Mouse (Mus musculus): ENCODE measurements around the gene Tedc2. TPM values are rescaled to one million over a fixed set of nuclear protein-coding genes. Genes with fewer than 3 reads are reported as not detected.

Gene Tedc2
- polyA plus RNA-seq, 1 experiment from 2014 or later = 7.6 TPM

DNA sequence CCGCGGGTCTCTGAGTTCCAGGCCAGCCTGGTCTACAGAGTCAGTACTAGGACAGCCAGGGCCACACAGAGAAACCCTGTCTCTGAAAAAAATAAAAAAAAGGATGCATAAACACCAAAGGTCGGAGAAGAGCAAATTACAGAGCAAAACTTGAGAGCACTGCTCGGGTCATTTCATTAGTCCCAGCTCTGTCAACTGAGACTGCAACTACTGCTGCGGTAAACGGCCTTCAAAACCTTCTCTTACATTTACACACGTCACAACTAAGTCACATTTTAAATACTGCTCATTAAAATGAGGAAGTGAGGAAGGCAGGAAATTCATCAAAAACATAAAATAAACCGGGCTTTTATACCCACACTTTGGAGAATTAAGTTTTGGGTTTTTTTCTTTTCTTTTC lies 27.8 kb downstream of the Tedc2 start:
- 67% methylated on average over 8 of the region's 8 CpGs for WGBS
- H3K27me3 ChIP-seq (ENCODE audit: control insufficient read depth, insufficient read depth, low read length) = no peaks in the 10 kb centered on the region
- no peak overlapping the region for H3K9ac ChIP-seq (ENCODE audit: low read length)
- H3K27ac ChIP-seq (ENCODE audit: low read length) = no peak overlapping the region
- no peaks in the 10 kb centered on the region for H3K36me3 ChIP-seq (ENCODE audit: control insufficient read depth, insufficient read depth, low read length)
- no peak overlapping the region for H3K4me3 ChIP-seq (replicated peaks; ENCODE audit: low read length)
- H3K4me1 ChIP-seq (ENCODE audit: control insufficient read depth, insufficient read depth, low read length) = no peaks in the 10 kb centered on the region
- ATAC-seq (ENCODE audit: insufficient read depth, low FRiP score) = no peak
- no peak overlapping the region for H3K4me2 ChIP-seq (ENCODE audit: low read depth, low read length)
- H3K9me3 ChIP-seq (replicated peaks; ENCODE audit: control insufficient read depth, low read length) = no peaks in the 10 kb centered on the region

DNA sequence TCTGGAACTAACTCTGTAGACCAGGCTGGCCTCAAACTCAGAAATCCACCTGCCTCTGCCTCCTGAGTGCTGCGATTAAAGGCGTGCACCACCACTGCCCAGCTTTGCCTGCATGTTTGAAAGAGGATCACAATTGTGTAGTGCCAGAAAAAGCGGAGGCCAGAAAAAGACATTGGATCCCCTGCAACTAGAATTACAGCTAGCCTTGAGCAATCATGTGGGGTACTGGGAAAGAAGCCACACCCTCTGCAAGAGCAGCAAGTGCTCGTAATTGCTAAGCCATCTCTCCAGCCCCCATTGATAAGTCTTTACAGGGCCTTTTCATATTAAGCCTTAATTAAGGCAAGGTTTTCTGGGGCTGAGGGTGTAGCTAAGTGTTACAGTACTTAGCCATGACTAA lies 29.2 kb downstream of the Tedc2 start:
- Histone ChIP-seq H3K4me3 (replicated peaks; ENCODE audit: low read length) (no peak overlapping the region), H3K4me2 (ENCODE audit: low read depth, low read length) (no peak overlapping the region), H3K9me3 (replicated peaks; ENCODE audit: control insufficient read depth, low read length) (no peaks in the 10 kb centered on the region), H3K4me1 (ENCODE audit: control insufficient read depth, insufficient read depth, low read length) (no peaks in the 10 kb centered on the region), H3K27ac (ENCODE audit: low read length) (no peak overlapping the region), H3K9ac (ENCODE audit: low read length) (no peak overlapping the region), H3K36me3 (ENCODE audit: control insufficient read depth, insufficient read depth, low read length) (no peaks in the 10 kb centered on the region), H3K27me3 (ENCODE audit: control insufficient read depth, insufficient read depth, low read length) (no peaks in the 10 kb centered on the region)
- ATAC-seq (ENCODE audit: insufficient read depth, low FRiP score) = no peak
- WGBS = 82% methylated on average over 4 of the region's 4 CpGs

DNA sequence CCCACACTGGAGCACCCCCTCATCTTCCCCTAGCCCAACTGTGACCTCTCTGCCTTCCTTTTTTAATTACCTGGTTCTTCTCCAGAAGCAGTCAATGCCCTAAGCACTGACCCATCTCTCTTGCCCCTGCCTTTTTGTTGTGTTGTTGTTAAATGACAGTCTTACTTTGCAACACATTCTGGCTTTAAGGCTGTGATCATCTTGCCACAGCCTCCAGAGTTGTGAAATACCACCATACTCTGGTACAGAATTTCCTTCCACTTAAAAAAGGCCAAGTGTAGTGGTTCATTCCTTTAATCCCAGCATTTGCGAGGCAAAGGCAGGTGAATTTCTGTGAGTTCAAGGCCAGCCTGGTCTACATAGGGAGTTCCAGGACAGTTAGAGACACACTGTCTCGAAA lies 29.7 kb downstream of the Tedc2 start:
- H3K9me3 ChIP-seq (replicated peaks; ENCODE audit: control insufficient read depth, low read length) = no peaks in the 10 kb centered on the region
- 82% methylated on average over 2 of the region's 2 CpGs for WGBS
- H3K4me3 ChIP-seq (replicated peaks; ENCODE audit: low read length) = no peak overlapping the region
- H3K4me1 ChIP-seq (ENCODE audit: control insufficient read depth, insufficient read depth, low read length) = no peaks in the 10 kb centered on the region
- H3K27me3 ChIP-seq (ENCODE audit: control insufficient read depth, insufficient read depth, low read length) = no peaks in the 10 kb centered on the region
- no peak overlapping the region for H3K9ac ChIP-seq (ENCODE audit: low read length)
- H3K36me3 ChIP-seq (ENCODE audit: control insufficient read depth, insufficient read depth, low read length) = no peaks in the 10 kb centered on the region
- H3K27ac ChIP-seq (ENCODE audit: low read length) = no peak overlapping the region
- no peak overlapping the region for H3K4me2 ChIP-seq (ENCODE audit: low read depth, low read length)
- no peak for ATAC-seq (ENCODE audit: insufficient read depth, low FRiP score)

DNA sequence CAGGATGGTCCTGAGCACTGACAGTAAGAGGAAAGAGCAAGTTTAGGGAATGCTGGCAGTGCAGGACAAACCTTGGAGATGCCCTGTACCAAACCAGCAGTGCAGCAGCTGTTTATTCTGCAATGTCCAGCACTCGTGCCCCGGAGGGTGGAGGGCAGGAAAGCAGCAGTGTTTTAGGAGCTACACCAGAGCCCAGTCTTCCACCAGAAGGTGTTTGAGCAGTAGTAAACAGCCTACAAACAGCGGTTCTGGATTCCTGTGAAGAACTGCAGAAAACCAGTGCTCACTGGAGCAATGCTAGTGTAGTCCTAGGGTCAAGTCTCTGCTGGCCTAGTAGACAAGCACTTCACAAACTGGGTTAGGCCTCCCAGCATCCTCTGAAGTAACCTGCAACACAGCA lies 46.4 kb downstream of the Tedc2 start:
- 78% methylated on average over 3 of the region's 3 CpGs for WGBS
- Histone ChIP-seq H3K27me3 (ENCODE audit: control insufficient read depth, insufficient read depth, low read length) (no peaks in the 10 kb centered on the region), H3K9ac (ENCODE audit: low read length) (no peak overlapping the region), H3K4me3 (replicated peaks; ENCODE audit: low read length) (no peak overlapping the region), H3K4me1 (ENCODE audit: control insufficient read depth, insufficient read depth, low read length) (0 out of 2 replicates have a peak, but pooled peaks cover 5% of the 10 kb centered on the region), H3K36me3 (ENCODE audit: control insufficient read depth, insufficient read depth, low read length) (no peaks in the 10 kb centered on the region), H3K9me3 (replicated peaks; ENCODE audit: control insufficient read depth, low read length) (no peaks in the 10 kb centered on the region), H3K4me2 (ENCODE audit: low read depth, low read length) (no peak overlapping the region), H3K27ac (ENCODE audit: low read length) (no peak overlapping the region)
- ATAC-seq (ENCODE audit: insufficient read depth, low FRiP score) = no peak

DNA sequence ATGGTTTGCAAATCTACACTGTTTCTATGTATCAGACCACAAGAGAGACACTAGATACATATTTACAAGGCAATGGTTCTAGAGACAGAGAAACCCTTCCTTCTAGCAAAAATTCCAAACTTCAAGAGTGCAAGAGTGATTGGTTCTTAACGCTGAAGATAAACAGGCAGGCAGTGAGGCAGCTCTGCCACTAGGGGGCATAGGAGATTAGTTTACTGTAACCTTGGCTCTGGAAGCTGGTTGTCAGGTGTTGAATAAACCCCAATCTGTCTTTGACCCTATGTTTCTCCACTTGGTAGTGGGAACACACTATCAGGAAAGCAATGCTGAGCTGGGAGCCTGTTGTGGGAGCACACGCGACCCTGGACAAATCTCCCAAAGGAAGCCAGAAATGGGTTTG lies 47.2 kb downstream of the Tedc2 start:
- Histone ChIP-seq H3K27me3 (ENCODE audit: control insufficient read depth, insufficient read depth, low read length) (no peaks in the 10 kb centered on the region), H3K36me3 (ENCODE audit: control insufficient read depth, insufficient read depth, low read length) (no peaks in the 10 kb centered on the region), H3K4me1 (ENCODE audit: control insufficient read depth, insufficient read depth, low read length) (peaks cover 5% of the 10 kb centered on the region; the same call in 1 of the 2 replicates), H3K27ac (ENCODE audit: low read length) (no peak overlapping the region), H3K9me3 (replicated peaks; ENCODE audit: control insufficient read depth, low read length) (no peaks in the 10 kb centered on the region), H3K4me3 (replicated peaks; ENCODE audit: low read length) (no peak overlapping the region), H3K9ac (ENCODE audit: low read length) (no peak overlapping the region), H3K4me2 (ENCODE audit: low read depth, low read length) (no peak overlapping the region)
- 3% methylated on average over 3 of the region's 3 CpGs for WGBS
- ATAC-seq (ENCODE audit: insufficient read depth, low FRiP score) = no peak

DNA sequence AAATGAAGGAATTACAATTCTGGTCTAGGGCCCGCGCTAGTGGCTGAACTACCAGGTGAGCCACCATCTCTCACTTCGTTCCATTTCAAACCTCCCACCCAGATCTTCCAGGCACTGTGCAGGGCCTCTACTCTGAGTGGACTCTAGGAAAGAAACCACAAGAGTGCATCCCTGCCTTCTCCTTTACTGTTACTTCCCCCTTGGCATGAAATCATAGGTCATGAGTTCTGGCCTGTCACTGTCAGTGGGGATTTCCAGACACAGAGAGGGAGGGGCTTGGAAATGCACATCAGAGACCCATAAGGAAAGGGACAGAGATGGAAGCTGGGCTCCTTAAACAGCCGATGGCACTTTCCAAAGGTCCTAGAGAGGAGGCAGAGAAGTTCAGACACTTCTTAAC lies 48.9 kb downstream of the Tedc2 start:
- no peaks in the 10 kb centered on the region for H3K9me3 ChIP-seq (replicated peaks; ENCODE audit: control insufficient read depth, low read length)
- H3K27me3 ChIP-seq (ENCODE audit: control insufficient read depth, insufficient read depth, low read length) = no peaks in the 10 kb centered on the region
- no peak overlapping the region for H3K27ac ChIP-seq (ENCODE audit: low read length)
- H3K4me2 ChIP-seq (ENCODE audit: low read depth, low read length) = no peak overlapping the region
- ATAC-seq (ENCODE audit: insufficient read depth, low FRiP score) = no peak
- 80% methylated on average over 4 of the region's 4 CpGs for WGBS
- no peaks in the 10 kb centered on the region for H3K36me3 ChIP-seq (ENCODE audit: control insufficient read depth, insufficient read depth, low read length)
- H3K4me1 ChIP-seq (ENCODE audit: control insufficient read depth, insufficient read depth, low read length) = peaks cover 16% of the 10 kb centered on the region
- H3K4me3 ChIP-seq (replicated peaks; ENCODE audit: low read length) = no peak overlapping the region
- H3K9ac ChIP-seq (ENCODE audit: low read length) = no peak overlapping the region

DNA sequence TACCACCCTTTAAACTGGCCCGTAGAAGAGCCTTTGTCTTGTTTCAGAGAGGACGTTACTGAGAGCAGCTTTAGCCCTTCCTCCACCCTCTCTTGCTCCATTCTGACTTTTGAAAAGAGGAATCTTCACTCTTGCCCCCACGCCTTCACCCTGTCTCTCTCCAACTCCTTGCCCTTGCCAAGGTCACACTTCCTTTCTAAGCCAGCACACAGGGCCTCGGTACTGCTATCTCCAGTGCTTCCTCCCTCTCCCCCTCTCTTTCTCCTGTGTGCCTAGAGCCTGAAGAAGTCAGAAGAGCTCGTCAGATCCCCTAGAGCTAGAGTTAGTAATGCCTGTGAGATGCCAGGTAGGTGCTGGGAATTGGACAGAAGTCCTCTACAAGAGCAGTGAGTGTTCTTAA lies 49.9 kb downstream of the Tedc2 start:
- no peak for ATAC-seq (ENCODE audit: insufficient read depth, low FRiP score)
- no peaks in the 10 kb centered on the region for H3K9me3 ChIP-seq (replicated peaks; ENCODE audit: control insufficient read depth, low read length)
- no peak overlapping the region for H3K4me2 ChIP-seq (ENCODE audit: low read depth, low read length)
- no peaks in the 10 kb centered on the region for H3K36me3 ChIP-seq (ENCODE audit: control insufficient read depth, insufficient read depth, low read length)
- no peak overlapping the region; the same call in 1 of the 2 replicates for H3K9ac ChIP-seq (ENCODE audit: low read length)
- H3K27me3 ChIP-seq (ENCODE audit: control insufficient read depth, insufficient read depth, low read length) = no peaks in the 10 kb centered on the region
- WGBS = 74% methylated on average over 5 of the region's 5 CpGs
- H3K4me3 ChIP-seq (replicated peaks; ENCODE audit: low read length) = no peak overlapping the region
- H3K27ac ChIP-seq (ENCODE audit: low read length) = no peak overlapping the region
- peaks cover 16% of the 10 kb centered on the region for H3K4me1 ChIP-seq (ENCODE audit: control insufficient read depth, insufficient read depth, low read length)

DNA sequence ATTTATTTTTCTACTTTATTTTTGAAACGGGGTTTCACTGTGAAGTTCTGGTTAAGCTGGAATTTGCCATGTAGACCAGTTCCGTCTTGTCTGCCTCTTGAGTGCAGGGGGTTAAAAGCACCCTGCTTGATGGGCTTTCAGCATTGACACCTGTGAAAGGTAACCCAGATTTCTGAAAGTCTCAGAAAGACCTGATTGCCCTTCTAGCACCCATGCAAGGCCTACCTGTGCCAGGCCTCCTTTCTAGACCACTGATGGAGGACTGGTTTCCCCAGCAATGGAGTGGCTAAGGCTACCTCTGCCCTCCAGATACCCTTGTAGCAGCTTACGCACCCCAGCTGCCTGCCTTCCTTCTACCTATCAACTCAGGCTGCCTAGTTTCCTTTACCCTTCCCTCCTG lies 50.5 kb downstream of the Tedc2 start:
- peak overlapping the region; percentile 97 for H3K27ac ChIP-seq (ENCODE audit: low read length)
- 56% methylated on average over 3 of the region's 3 CpGs for WGBS
- no peak for ATAC-seq (ENCODE audit: insufficient read depth, low FRiP score)
- H3K9ac ChIP-seq (ENCODE audit: low read length) = peak overlapping the region; percentile 96
- H3K4me1 ChIP-seq (ENCODE audit: control insufficient read depth, insufficient read depth, low read length) = peaks cover 19% of the 10 kb centered on the region
- no peaks in the 10 kb centered on the region for H3K36me3 ChIP-seq (ENCODE audit: control insufficient read depth, insufficient read depth, low read length)
- H3K4me3 ChIP-seq (replicated peaks; ENCODE audit: low read length) = peak overlapping the region; percentile 97
- H3K27me3 ChIP-seq (ENCODE audit: control insufficient read depth, insufficient read depth, low read length) = no peaks in the 10 kb centered on the region
- H3K4me2 ChIP-seq (ENCODE audit: low read depth, low read length) = peak overlapping the region; percentile 63
- no peaks in the 10 kb centered on the region for H3K9me3 ChIP-seq (replicated peaks; ENCODE audit: control insufficient read depth, low read length)

DNA sequence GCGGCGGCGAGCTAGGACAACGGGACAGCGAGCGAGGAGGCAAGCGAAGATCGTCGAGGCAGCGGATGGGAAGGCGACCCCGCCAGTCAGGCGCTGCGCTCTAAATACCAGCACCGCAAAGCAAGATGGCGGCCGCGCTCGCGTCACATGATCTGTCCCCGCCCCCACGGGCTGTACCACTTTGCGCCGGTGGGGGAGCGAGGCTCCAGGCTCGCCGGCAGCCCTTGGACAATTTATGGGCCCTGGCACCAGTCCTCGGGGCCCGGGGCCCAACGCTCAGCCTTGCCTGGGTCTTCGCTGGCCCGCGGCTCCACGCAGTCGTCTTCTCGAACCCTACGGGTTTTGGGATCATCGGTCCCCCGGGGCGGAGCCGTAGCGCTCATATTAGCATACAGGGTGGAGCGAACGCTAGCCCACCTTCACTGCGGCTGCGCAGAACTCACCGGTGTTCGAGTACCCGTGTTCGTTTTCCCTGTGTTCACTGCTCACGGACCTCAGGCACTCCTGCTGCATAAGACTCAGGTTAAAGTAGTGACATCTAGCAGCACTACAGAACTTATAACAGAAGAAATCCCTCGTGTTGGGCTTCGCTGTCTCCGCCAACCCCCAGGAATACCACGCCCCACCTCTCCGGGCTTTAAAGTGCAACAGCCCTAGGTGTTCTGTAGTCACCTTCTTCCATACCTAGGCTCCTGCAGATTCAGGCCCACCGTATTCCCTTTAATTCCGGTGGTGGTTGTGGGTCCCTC lies 51.2 kb downstream of the Tedc2 start, which contains the start of gene Atp6v0c:
Gene Atp6v0c, minus strand, starts transcription at position 386 of the 749 bp plus-strand sequence.
- H3K9me3 ChIP-seq (replicated peaks; ENCODE audit: control insufficient read depth, low read length) = no peaks in the 10 kb centered on the region
- H3K27me3 ChIP-seq (ENCODE audit: control insufficient read depth, insufficient read depth, low read length) = no peaks in the 10 kb centered on the region
- peak within 1 kb of the TSS; percentile 97 for H3K4me3 ChIP-seq (replicated peaks; ENCODE audit: low read length)
- peak within 1 kb of the TSS; percentile 97 for H3K27ac ChIP-seq (ENCODE audit: low read length)
- WGBS = under 1% methylated on average over 58 of the region's 58 CpGs
- peaks cover 24% of the 10 kb centered on the region for H3K4me1 ChIP-seq (ENCODE audit: control insufficient read depth, insufficient read depth, low read length)
- H3K4me2 ChIP-seq (ENCODE audit: low read depth, low read length) = peak within 1 kb of the TSS; percentile 77
- H3K9ac ChIP-seq (ENCODE audit: low read length) = peak within 1 kb of the TSS; percentile 96
- peak; percentile 93 for ATAC-seq (ENCODE audit: insufficient read depth, low FRiP score)
- H3K36me3 ChIP-seq (ENCODE audit: control insufficient read depth, insufficient read depth, low read length) = no peaks in the 10 kb centered on the region

Measured in stomach, embryonic 16.5 days (tissue).